8 mouse cellular contexts compared by ENCODE assay signal in genomic region chr1:133695901-133696300, GRCm38 (mm10). TPM values are rescaled to one million over a fixed set of nuclear protein-coding genes. Genes with fewer than 3 reads are reported as not detected.
A peak's percentile ranks its signal among the peaks of the same experiment; 100 is the strongest.
DNase-seq lines count a peak whose midpoint lies in the region; ATAC-seq and TF ChIP-seq lines count a peak whose summit lies in the region.

No protein-coding gene starts in this region.

- H3K9ac ChIP-seq in kidney, postnatal 0 days (ENCODE audit: low read depth, low read length): no peak overlapping the region

- peaks cover 30% of the 10 kb centered on the region for H3K4me1 ChIP-seq in kidney, postnatal 0 days (replicated peaks; ENCODE audit: insufficient read depth, low read length)

- DNase-seq in adrenal gland, adult 2 months: peak; percentile 19
- DNase-seq in adrenal gland, postnatal 4 days (ENCODE audit: low spot score in 2 of 2): no peak
- DNase-seq in Muller cell, postnatal 12 days (ENCODE audit: inconsistent ontology term): peak; percentile 99
- peak; percentile 72 for DNase-seq in forelimb bud, embryonic 11.5 days (ENCODE audit: low read depth, low spot score)
- DNase-seq in kidney, postnatal 0 days (ENCODE audit: low spot score): peak; percentile 80
- DNase-seq in lung, postnatal 4 days: peak; percentile 81 to 89
- no peak for DNase-seq in spleen, adult 18-20 months
- DNase-seq in spleen, postnatal 10 days (ENCODE audit: low spot score in 2 of 2): no peak

- 13% methylated on average over 7 of the region's 7 CpGs for WGBS in kidney, postnatal 0 days

- ATAC-seq in kidney, postnatal 0 days (replicated peaks; ENCODE audit: low FRiP score, low read depth): peak; percentile 53

- TF ChIP-seq CTCF in kidney, postnatal 0 days (IDR thresholded peaks at IDR 0.05; ENCODE audit: low read depth): no peak

- H3K27ac ChIP-seq in kidney, postnatal 0 days: peak overlapping the region; percentile 79

- H3K4me3 ChIP-seq in kidney, postnatal 0 days (replicated peaks; ENCODE audit: low read depth, low read length): no peak overlapping the region

- H3K9me3 ChIP-seq in kidney, postnatal 0 days (replicated peaks; ENCODE audit: low read length): no peaks in the 10 kb centered on the region

- H3K27me3 ChIP-seq in kidney, postnatal 0 days (ENCODE audit: insufficient read depth, low read length): no peaks in the 10 kb centered on the region

- peak overlapping the region; percentile 12; the same call in 1 of the 2 replicates for H3K4me2 ChIP-seq in kidney, postnatal 0 days (ENCODE audit: low read length)

- no peaks in the 10 kb centered on the region for H3K36me3 ChIP-seq in kidney, postnatal 0 days (ENCODE audit: insufficient read depth, low read length)

RNA-seq across cellular contexts. Expression of gene Lax1, which starts 6.0 kb away (rescaled TPM):
- total RNA-seq in adrenal gland, adult 2 months (2021): under 1 TPM in 1 of 2 experiments, not detected in 1; 0.31 TPM
- 0.17 and 0.18 TPM in 2 replicates for polyA plus RNA-seq in adrenal gland, adult 2 months (2012; rRNA removed)
- total RNA-seq in adrenal gland, postnatal 4 days (2021): under 1 TPM; 0.42 to 0.73 TPM
- 0.58 and 0.61 TPM in 2 replicates for polyA plus RNA-seq in kidney, postnatal 0 days (2015; fragmentation: Nextera tagmentation; extraction: Ambion mirVana)

RNA-seq across cellular contexts. Expression of gene Gm38394, which starts 34.8 kb away (rescaled TPM):
- total RNA-seq in adrenal gland, adult 2 months (2021): 10 to 100 TPM; 22.6 to 28.5 TPM
- 1.9 and 2.0 TPM in 2 replicates for polyA plus RNA-seq in adrenal gland, adult 2 months (2012; rRNA removed)
- total RNA-seq in adrenal gland, postnatal 4 days (2021): 10 to 100 TPM; 44.5 to 45.3 TPM
- 3.5 and 3.8 TPM in 2 replicates for polyA plus RNA-seq in kidney, postnatal 0 days (2015; fragmentation: Nextera tagmentation; extraction: Ambion mirVana)

RNA-seq across cellular contexts. Expression of gene Zbed6, which starts 35.2 kb away (rescaled TPM):
- total RNA-seq in adrenal gland, adult 2 months (2021): 10 to 100 TPM in 1 of 2 experiments, 1 to 10 TPM in 1; 8.7 to 10.3 TPM
- polyA plus RNA-seq in adrenal gland, adult 2 months (2012; rRNA removed): not detected in 2 replicates
- total RNA-seq in adrenal gland, postnatal 4 days (2021): 10 to 100 TPM; 16.3 to 20.2 TPM
- not detected in 2 replicates for polyA plus RNA-seq in kidney, postnatal 0 days (2015; fragmentation: Nextera tagmentation; extraction: Ambion mirVana)

Comparison
In these comparisons a context has a peak if more than half of its experiments do, and no peak if none do; other contexts are left out.
1. DNase-seq: peak in adrenal gland, adult 2 months (single experiment), Muller cell, postnatal 12 days (single experiment), forelimb bud, embryonic 11.5 days (single experiment), kidney, postnatal 0 days (single experiment) and lung, postnatal 4 days (2 of 2); none in adrenal gland, postnatal 4 days (0 of 2), spleen, adult 18-20 months (0 of 2) and spleen, postnatal 10 days (0 of 2).